Mouse (Mus musculus): Measurements from ENCODE around the gene Calcb.

DNA sequence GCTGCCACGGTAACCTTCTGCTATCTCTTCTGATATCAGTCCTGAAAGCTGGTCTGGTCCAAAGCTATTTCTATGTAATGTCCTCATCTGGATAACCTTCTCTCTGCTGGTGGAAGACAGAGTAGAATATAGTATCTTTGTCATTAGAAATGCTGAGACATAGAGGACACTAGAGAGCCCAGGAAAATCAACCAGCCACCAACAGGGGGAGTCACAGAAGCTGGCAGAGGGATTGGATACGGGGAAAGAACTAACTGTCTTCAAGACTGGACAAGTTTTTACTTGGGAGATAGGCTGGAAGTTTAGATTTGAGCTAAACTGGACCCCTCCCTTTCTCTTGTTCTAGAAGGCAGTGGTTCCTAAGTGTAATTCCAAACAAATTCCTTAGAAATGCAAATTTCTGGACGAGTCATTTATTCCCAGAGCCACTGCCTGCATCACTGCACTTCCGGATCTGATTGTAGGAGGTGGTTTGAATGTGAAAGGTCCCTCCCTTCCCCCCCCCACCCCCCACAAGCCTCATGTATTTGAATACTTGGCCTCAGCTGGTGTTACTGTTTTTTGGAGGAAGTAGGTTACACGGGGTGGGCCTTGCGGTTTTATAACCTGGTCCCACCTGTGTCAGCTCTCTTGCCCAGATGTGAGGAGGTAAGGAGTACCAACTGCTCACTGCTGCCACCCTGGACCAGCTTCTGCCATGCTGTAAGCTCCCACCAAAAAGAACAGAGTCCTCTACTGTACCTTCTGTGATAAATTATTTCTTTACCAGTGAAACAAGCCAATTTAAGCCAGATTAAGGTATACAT is 22.1 kb downstream of the Calcb start:
- peak; percentile 31 for TF ChIP-seq CTCF (IDR thresholded peaks at IDR 0.05; ENCODE audit: low read depth)
- TF ChIP-seq EP300 (IDR thresholded peaks at IDR 0.05; ENCODE audit: low read depth) = no peak

Measured in heart, postnatal 0 days (tissue).